Mouse (Mus musculus): ENCODE measurements around the gene Tmem203. TPM values are rescaled to one million over a fixed set of nuclear protein-coding genes. Genes with fewer than 3 reads are reported as not detected.

Gene Tmem203
- polyA plus RNA-seq, 2 experiments, result 8.8 TPM

GRCm38 (mm10) chr2:25224492-25224765, 30.8 kb upstream of the Tmem203 start, which contains the start of gene Tubb4b:
Gene Tubb4b (minus strand): TSS chr2:25224702.
- Histone ChIP-seq H3K27me3 (ENCODE audit: control insufficient read depth, insufficient read depth, low read length) (no peaks in the 10 kb centered on the region), H3K27ac (peak within 1 kb of the TSS; percentile 100), H3K4me1 (replicated peaks; ENCODE audit: control insufficient read depth in 2 of 2, insufficient read depth in 2 of 2, low read length in 1 of 2) (peaks cover 5 to 13% of the 10 kb centered on the region in 2 experiments), H3K9me3 (ENCODE audit: control insufficient read depth, low read length) (no peaks in the 10 kb centered on the region), H3K9ac (replicated peaks) (peak within 1 kb of the TSS; percentile 100), H3K4me2 (ENCODE audit: low read depth) (peak within 1 kb of the TSS; percentile 81), H3K4me3 (ENCODE audit: insufficient read depth in 1 of 2, low read depth in 2 of 2, low read length in 2 of 2) (peak within 1 kb of the TSS; percentile 90 to 96), H3K36me3 (replicated peaks; ENCODE audit: control insufficient read depth, insufficient read depth, low read depth) (peaks cover 24% of the 10 kb centered on the region)
- ATAC-seq (ENCODE audit: insufficient read depth) (no peak), DNase-seq (ENCODE audit: low read depth in 3 of 3, low spot score in 3 of 3) (no peak)
- WGBS (ENCODE audit: insufficient replicate concordance), result 0% methylated on average over 17 of the region's 17 CpGs
- peak; percentile 43 for TF ChIP-seq CTCF (IDR thresholded peaks at IDR 0.05; ENCODE audit: low read depth)
- TF ChIP-seq EP300 (IDR thresholded peaks at IDR 0.05; ENCODE audit: low read depth), result 0 out of 2 replicates have a peak, but pooled peaks have one; percentile 43

GRCm38 (mm10) chr2:25224766-25225752, 30.2 kb upstream of the Tmem203 start:
- H3K9me3 ChIP-seq (ENCODE audit: control insufficient read depth, low read length), result no peaks in the 10 kb centered on the region
- peak overlapping the region; percentile 91 for H3K27ac ChIP-seq
- 2% methylated on average over 41 of the region's 41 CpGs for WGBS (ENCODE audit: insufficient replicate concordance)
- H3K27me3 ChIP-seq (ENCODE audit: control insufficient read depth, insufficient read depth, low read length), result no peaks in the 10 kb centered on the region
- ATAC-seq (ENCODE audit: insufficient read depth) (peak; percentile 87), DNase-seq (ENCODE audit: low read depth in 3 of 3, low spot score in 3 of 3) (peak; percentile 99 to 100 (median 99))
- H3K9ac ChIP-seq (replicated peaks), result peak overlapping the region; percentile 84
- H3K4me3 ChIP-seq (ENCODE audit: insufficient read depth in 1 of 2, low read depth in 2 of 2, low read length in 2 of 2), result peak overlapping the region; percentile 86 to 96
- peaks cover 24% of the 10 kb centered on the region for H3K36me3 ChIP-seq (replicated peaks; ENCODE audit: control insufficient read depth, insufficient read depth, low read depth)
- peaks cover 5 to 13% of the 10 kb centered on the region in 2 experiments for H3K4me1 ChIP-seq (replicated peaks; ENCODE audit: control insufficient read depth in 2 of 2, insufficient read depth in 2 of 2, low read length in 1 of 2)
- H3K4me2 ChIP-seq (ENCODE audit: low read depth), result peak overlapping the region; percentile 77
- TF ChIP-seq EP300 (IDR thresholded peaks at IDR 0.05; ENCODE audit: low read depth), result no peak; the same call in 1 of the 2 replicates

- no peak for DNase-seq (ENCODE audit: low read depth in 3 of 3, low spot score in 3 of 3)
- no peaks in the 10 kb centered on the region for H3K27me3 ChIP-seq (ENCODE audit: control insufficient read depth, insufficient read depth, low read length)
- peaks cover 5 to 13% of the 10 kb centered on the region in 2 experiments for H3K4me1 ChIP-seq (replicated peaks; ENCODE audit: control insufficient read depth in 2 of 2, insufficient read depth in 2 of 2, low read length in 1 of 2)
- 84% methylated on average over 8 of the region's 8 CpGs for WGBS (ENCODE audit: insufficient replicate concordance)
- H3K36me3 ChIP-seq (replicated peaks; ENCODE audit: control insufficient read depth, insufficient read depth, low read depth), result peaks cover 24% of the 10 kb centered on the region
- H3K9ac ChIP-seq (replicated peaks), result peak overlapping the region; percentile 84
- H3K9me3 ChIP-seq (ENCODE audit: control insufficient read depth, low read length), result no peaks in the 10 kb centered on the region
- no peak for ATAC-seq (ENCODE audit: insufficient read depth)
- peak overlapping the region; percentile 69 to 86 for H3K4me3 ChIP-seq (ENCODE audit: insufficient read depth in 1 of 2, low read depth in 2 of 2, low read length in 2 of 2)
- peak overlapping the region; percentile 91 for H3K27ac ChIP-seq
- TF ChIP-seq CTCF (IDR thresholded peaks at IDR 0.05; ENCODE audit: low read depth), result no peak
- no peak for TF ChIP-seq EP300 (IDR thresholded peaks at IDR 0.05; ENCODE audit: low read depth)
- peak overlapping the region; percentile 77 for H3K4me2 ChIP-seq (ENCODE audit: low read depth)
Measured at GRCm38 (mm10) chr2:25225811-25226379, 29.3 kb upstream of the Tmem203 start.

- Histone ChIP-seq H3K4me3 (ENCODE audit: insufficient read depth in 1 of 2, low read depth in 2 of 2, low read length in 2 of 2) (no peak overlapping the region), H3K9ac (replicated peaks) (no peak overlapping the region), H3K27me3 (ENCODE audit: control insufficient read depth, insufficient read depth, low read length) (no peaks in the 10 kb centered on the region), H3K4me2 (ENCODE audit: low read depth) (no peak overlapping the region), H3K27ac (no peak overlapping the region), H3K4me1 (replicated peaks; ENCODE audit: control insufficient read depth in 2 of 2, insufficient read depth in 2 of 2, low read length in 1 of 2) (peaks cover 5 to 13% of the 10 kb centered on the region in 2 experiments), H3K36me3 (replicated peaks; ENCODE audit: control insufficient read depth, insufficient read depth, low read depth) (peaks cover 19% of the 10 kb centered on the region), H3K9me3 (ENCODE audit: control insufficient read depth, low read length) (no peaks in the 10 kb centered on the region)
- TF ChIP-seq CTCF (IDR thresholded peaks at IDR 0.05; ENCODE audit: low read depth) (no peak), EP300 (IDR thresholded peaks at IDR 0.05; ENCODE audit: low read depth) (no peak)
- 79% methylated on average over 5 of the region's 5 CpGs for WGBS (ENCODE audit: insufficient replicate concordance)
- DNase-seq (ENCODE audit: low read depth in 3 of 3, low spot score in 3 of 3) (no peak), ATAC-seq (ENCODE audit: insufficient read depth) (no peak)
Measured at GRCm38 (mm10) chr2:25226864-25227263, 28.4 kb upstream of the Tmem203 start.

- ATAC-seq (ENCODE audit: insufficient read depth), result no peak
- no peak for DNase-seq (ENCODE audit: low read depth in 3 of 3, low spot score in 3 of 3)
- H3K9ac ChIP-seq (replicated peaks), result no peak overlapping the region
- peaks cover 14% of the 10 kb centered on the region for H3K36me3 ChIP-seq (replicated peaks; ENCODE audit: control insufficient read depth, insufficient read depth, low read depth)
- TF ChIP-seq EP300 (IDR thresholded peaks at IDR 0.05; ENCODE audit: low read depth) (no peak), CTCF (IDR thresholded peaks at IDR 0.05; ENCODE audit: low read depth) (no peak)
- H3K27me3 ChIP-seq (ENCODE audit: control insufficient read depth, insufficient read depth, low read length), result no peaks in the 10 kb centered on the region
- H3K4me1 ChIP-seq (replicated peaks; ENCODE audit: control insufficient read depth in 2 of 2, insufficient read depth in 2 of 2, low read length in 1 of 2), result peaks cover 5 to 13% of the 10 kb centered on the region in 2 experiments
- WGBS (ENCODE audit: insufficient replicate concordance), result 84% methylated on average over 4 of the region's 4 CpGs
- H3K27ac ChIP-seq, result no peak overlapping the region
- H3K4me3 ChIP-seq (ENCODE audit: insufficient read depth in 1 of 2, low read depth in 2 of 2, low read length in 2 of 2), result no peak overlapping the region
- no peaks in the 10 kb centered on the region for H3K9me3 ChIP-seq (ENCODE audit: control insufficient read depth, low read length)
- H3K4me2 ChIP-seq (ENCODE audit: low read depth), result no peak overlapping the region
Measured at GRCm38 (mm10) chr2:25227406-25227805, 27.8 kb upstream of the Tmem203 start.

Data from liver, embryonic 14.5 days (tissue).